Mouse (Mus musculus) right cerebral cortex, adult 2 months (tissue): ENCODE data around the gene Olfr544.
"Not testable (repeated sequence)": the region's sequence is repeated elsewhere in the genome, so short reads cannot be mapped to it uniquely, and the experiment has no call there.

Experiments
- DNase-seq, 2 experiments: peaks; one replicate each; pipeline ENCODE4 v3.0.0; 2021 to 2022; ENCODE audit warnings: low spot score in 2 of 2

The Olfr544 gene

DNA sequence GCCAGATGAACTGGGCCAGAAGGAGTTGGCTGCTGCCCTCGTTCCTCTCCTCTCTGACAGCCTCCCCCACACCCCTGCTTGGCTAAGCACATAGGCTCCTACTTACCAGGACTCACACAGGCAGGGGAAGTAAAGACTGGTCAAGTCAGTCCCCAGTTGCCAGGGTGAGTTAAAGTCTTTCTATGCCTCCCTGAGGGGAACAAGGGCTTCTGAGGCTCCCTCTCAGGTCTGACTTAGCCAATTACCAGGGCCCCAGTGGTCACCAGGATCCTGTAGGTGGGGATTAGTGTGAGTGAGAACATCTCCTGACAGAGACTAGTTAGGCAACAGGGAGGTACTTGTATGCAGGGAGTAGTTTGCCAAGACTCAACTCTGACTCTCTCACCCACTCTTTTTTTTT is at the start of gene Olfr544:
TSS of gene Olfr544 (minus strand) at position 153 of the 400 bp plus-strand sequence.
- no peak for DNase-seq

DNA sequence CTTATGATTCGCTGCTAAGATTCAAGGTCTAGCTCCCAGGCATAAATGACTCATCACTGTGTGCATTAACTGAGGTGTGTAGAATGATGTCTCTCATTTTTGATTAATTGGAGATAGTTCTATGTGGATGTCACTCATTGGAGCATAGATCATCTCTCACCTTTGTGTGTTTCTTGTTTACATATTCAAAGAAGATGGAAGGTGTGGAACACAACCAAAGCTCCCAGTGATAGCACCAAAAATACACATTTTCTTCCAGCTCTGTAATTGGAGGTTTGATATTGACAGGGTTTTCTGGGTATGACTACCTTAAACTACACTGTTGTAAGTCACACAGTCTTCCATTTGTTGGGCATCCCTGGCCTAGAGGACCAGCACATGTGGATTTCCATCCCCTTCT is 46.3 kb upstream of the Olfr544 start, which contains the start of gene Olfr547:
TSS of gene Olfr547 (plus strand) at position 301 of the 400 bp plus-strand sequence.
- no peak for DNase-seq

DNA sequence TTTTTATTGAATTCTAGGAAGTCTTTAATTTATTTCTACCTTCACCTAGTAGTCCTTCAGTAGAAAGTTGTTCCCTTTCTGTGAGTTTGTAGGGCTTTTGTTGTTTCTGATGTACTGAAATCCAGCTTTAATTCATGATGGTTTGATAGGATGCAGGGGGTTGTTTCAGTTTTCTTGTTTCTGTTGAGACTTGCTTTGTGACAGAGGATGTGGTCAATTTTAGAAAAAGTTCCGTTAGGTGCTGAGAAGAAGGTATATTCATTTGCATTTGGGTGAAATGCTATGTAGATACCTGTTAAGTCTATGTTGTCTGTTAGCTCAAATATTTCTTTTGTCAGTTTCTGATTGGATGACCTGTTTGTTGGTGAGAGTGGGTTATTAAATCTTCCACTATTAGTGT is 40.9 kb upstream of the Olfr544 start:
- no peak for DNase-seq

DNA sequence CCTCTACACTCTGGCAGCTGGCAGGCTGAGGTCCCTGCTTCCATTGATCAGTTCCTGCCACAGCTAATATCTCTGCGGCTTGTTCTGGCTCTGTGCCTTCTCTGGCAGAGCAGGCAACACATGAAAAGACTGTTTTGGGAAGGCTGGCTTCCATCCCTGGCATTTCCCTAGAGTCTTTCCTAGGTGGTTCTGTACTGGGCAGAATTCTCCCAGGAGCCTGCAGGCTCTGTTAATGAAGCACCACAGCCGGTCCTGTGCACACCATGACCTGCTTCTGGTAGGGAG is 28.9 kb upstream of the Olfr544 start:
- no peak for DNase-seq

GRCm38 (mm10) chr7:102516261-102517050 is 28.3 kb upstream of the Olfr544 start:
- DNase-seq: no peak

- no peak for DNase-seq
Measured at GRCm38 (mm10) chr7:102514144-102514543, 26.0 kb upstream of the Olfr544 start.

DNA sequence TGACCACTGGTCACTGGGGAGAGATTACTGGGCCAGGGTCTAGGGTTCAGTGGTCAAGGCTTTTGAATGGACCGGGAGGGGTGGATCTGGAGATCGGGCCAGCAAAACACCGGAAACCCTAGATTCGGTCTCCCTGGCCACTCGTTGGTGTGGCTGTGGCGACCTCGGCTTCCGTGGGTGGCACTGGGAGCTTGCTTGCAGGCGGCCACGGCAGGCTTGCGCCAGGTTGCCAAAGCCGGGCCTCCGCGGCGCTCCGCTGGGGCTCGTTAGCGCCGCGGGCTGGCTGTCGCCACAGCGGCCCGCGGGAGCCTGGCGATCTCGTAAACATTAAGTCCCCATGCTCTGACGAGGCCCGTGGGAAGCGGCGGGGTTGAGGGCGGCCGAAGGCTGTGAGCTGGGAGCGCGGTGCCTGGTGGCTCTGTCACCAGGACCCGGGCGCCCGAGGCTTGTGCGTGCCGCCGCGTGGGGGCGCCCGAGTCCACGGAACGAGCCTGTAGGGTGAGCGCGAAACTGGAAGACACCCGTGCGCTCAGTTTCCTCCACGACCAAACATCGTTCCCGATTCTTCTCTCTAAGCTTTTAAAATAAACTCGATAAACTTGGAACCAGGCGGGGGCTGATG is 24.8 kb upstream of the Olfr544 start:
- DNase-seq: peak; percentile 86 to 87

GRCm38 (mm10) chr7:102511927-102512326 is 23.8 kb upstream of the Olfr544 start:
- DNase-seq: no peak

DNA sequence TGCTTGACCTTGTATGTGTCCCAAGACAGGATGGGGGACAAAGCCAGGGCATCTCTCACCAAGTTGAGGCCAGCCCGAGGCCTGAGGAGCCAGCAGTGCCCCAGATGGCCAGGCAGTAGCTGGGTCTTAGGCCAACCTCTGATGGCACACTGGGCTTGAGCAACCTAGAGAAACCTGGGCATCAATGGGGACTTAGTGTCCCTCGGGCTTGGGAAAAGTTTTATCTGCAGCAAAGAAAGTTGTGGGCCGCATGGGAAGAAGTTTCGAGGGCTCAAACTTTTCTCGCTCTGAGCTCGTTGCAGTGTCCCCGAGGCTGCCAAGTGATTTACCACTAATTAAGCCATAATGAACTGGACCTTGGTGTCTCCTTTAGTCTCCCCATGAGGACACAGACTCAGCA is 21.6 kb upstream of the Olfr544 start:
- DNase-seq: no peak

DNA sequence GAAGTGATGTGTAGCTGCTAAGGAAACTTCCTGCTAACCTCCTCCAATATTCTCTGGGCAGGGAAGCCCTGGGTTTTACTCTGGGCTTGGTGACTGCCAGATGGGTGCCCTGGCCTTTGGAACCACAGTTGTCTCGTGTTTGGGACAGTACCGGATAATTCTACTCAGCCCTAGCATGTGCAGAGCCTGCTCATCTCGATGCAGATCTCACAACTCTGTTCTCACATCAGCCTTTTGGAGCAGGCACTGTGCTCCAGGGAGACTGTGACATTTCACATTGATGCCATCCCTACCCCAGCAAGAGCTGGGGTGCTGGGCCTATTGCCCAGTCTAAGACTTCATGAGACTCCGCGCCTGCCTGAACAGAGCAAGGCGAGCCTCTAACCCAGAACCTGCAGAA is 20.6 kb upstream of the Olfr544 start:
- DNase-seq: no peak

- DNase-seq: no peak
Measured at GRCm38 (mm10) chr7:102508066-102508465, 20.0 kb upstream of the Olfr544 start.

GRCm38 (mm10) chr7:102506848-102507247 is 18.7 kb upstream of the Olfr544 start:
- DNase-seq: peak; percentile 83 to 86

DNA sequence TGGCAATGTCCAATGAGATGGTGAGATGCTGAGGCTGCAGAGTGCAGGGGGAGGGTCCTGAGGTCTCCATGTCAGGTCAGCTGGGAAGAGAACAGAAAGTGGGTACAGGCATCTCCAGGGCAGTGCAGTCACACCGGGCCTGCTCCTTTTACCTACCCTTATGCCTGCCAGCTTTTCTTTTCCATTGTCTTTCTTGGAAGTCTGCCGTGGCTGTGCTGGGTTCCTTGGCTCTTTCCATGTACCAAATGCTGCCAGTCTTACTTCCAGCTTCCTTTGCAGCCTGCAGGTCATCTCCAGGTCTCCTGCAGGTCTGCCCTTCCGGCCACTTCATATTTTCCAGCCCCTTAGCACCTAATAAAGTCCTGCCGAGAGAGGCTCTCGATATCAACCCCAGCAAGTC is 13.9 kb upstream of the Olfr544 start:
- no peak for DNase-seq

GRCm38 (mm10) chr7:102499473-102499872 is 11.4 kb upstream of the Olfr544 start, which contains the start of gene Olfr545:
Gene Olfr545, minus strand, starts transcription at chr7:102499573.
- DNase-seq: no peak

GRCm38 (mm10) chr7:102494416-102494815 is 6.3 kb upstream of the Olfr544 start:
- not testable (repeated sequence) for DNase-seq

GRCm38 (mm10) chr7:102486105-102486504 is 2.0 kb downstream of the Olfr544 start:
- DNase-seq: no peak

GRCm38 (mm10) chr7:102484766-102485165 is 3.3 kb downstream of the Olfr544 start:
- DNase-seq: not testable (repeated sequence)

DNA sequence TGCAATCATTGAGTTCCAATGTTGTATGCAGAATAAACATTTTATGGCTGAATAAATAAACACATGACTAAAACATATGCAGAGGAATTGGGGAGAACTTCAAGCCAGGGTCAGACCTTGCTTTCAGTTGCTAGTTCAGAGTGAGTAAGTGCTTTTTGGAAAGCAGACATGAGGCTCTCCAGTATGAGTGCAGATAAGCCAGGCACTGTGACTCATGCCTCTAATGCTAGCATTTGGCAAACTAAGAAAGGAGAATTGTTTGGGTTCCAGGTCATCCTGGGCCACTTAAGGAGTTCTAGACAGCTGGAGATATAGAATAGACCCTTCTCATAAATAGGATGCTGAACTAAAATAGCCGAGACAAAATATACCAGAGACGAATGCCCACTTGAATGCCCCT is 4.4 kb downstream of the Olfr544 start:
- DNase-seq: no peak

DNA sequence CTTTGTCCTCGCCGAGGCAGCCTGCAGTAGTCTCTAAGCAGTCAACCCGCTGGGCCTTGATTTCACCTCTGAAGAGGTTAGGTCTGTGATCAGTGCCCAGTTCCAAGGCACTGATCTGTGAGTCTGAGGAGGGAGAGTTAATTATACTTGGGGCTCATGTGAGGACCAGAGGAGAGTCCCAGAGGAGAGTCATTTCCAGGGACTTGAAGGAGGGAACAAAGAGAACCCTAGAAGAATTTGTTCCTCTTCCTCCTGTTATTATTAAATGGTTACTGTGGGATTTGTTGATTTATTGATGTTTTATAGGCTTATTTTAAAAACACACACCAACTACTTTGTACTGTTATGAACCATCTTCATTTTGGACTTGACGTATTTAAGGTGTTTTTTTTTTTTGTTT is 6.5 kb downstream of the Olfr544 start, which contains the start of gene Olfr543:
TSS of gene Olfr543 (minus strand) at position 101 of the 400 bp plus-strand sequence.
- no peak for DNase-seq

- DNase-seq: no peak
Measured at GRCm38 (mm10) chr7:102480821-102481220, 7.3 kb downstream of the Olfr544 start.

- no peak for DNase-seq
Measured at GRCm38 (mm10) chr7:102479368-102480078, 8.6 kb downstream of the Olfr544 start.

DNA sequence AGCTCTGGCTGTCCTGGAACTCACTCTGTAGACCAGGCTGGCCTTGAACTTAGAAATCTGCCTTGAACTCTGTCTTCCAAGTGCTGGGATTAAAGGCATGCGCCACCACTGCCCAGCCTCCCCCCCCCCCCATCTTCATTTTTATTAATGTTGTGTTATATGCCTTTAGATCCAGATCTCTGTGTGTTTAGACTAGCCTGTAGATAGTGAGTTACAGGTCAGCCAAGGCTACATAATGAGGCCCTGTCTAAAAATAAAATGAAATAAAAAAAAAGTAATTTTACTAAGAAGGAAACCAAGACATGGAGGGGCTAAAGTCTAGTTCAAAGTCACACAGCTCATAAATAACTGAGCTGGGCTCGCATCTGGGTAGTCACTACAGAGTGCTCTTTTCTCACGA is 9.2 kb downstream of the Olfr544 start:
- DNase-seq: no peak

DNA sequence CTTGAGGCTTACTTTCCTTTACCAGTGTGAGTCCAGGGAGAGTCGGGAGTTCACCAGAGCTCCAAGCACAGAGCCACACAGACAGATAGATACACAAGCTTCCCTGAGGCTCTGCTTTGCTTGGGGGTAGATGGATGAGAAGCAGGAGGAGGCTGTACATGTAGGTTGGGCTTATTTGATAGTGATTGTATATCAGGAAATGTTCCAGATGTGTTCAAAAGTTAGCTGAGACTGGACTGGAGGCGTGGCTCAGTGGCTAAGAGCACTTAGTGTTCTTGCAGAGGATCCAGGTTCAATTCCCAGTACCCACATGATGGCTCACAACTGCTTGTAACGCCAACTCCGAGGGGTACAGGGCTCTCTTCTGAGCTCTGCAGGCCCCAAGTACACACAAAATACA is 9.7 kb downstream of the Olfr544 start:
- no peak for DNase-seq
